Comparison of ENCODE assay signal across 17 mouse cellular contexts in genomic region chr5:151348418-151348817, GRCm38 (mm10).
"Had no signal": no experiment of that assay in that cellular context is flagged by ENCODE, and none has a peak within 500 bp of the region (broad histone marks: within the 10 kb centered on the region; RNA-seq: fewer than 3 reads in every experiment).

No protein-coding gene starts in this region.

- H3K27me3 ChIP-seq: neural tube, embryonic 12.5 days; neural tube, embryonic 13.5 days; neural tube, embryonic 15.5 days; stomach, embryonic 15.5 days had no signal

- H3K27ac ChIP-seq: neural tube, embryonic 12.5 days; neural tube, embryonic 13.5 days; neural tube, embryonic 15.5 days; stomach, embryonic 15.5 days; stomach, postnatal 0 days had no signal

- DNase-seq: retina, postnatal 1 day; right cerebral cortex, adult 18-20 months; right cerebral cortex, postnatal 14 days; right cerebral cortex, postnatal 25 days; right cerebral cortex, postnatal 4 days; spleen, adult 18-20 months; thymus, adult 18-20 months; thymus, adult 2 months; thymus, postnatal 14 days; thymus, postnatal 25 days; thymus, postnatal 36 days; thymus, postnatal 4 days had no signal

- H3K4me3 ChIP-seq: neural tube, embryonic 12.5 days; neural tube, embryonic 13.5 days; neural tube, embryonic 15.5 days; stomach, embryonic 15.5 days had no signal

- H3K4me1 ChIP-seq: neural tube, embryonic 12.5 days; neural tube, embryonic 15.5 days; stomach, embryonic 15.5 days had no signal

- H3K36me3 ChIP-seq: neural tube, embryonic 12.5 days; neural tube, embryonic 13.5 days; neural tube, embryonic 15.5 days; stomach, embryonic 15.5 days had no signal

- H3K9me3 ChIP-seq: neural tube, embryonic 12.5 days; neural tube, embryonic 15.5 days; stomach, embryonic 15.5 days had no signal
